Mouse (Mus musculus): ENCODE measurements around the gene Bbx.

GRCm38 (mm10) chr16:50381351-50381746 lies 50.8 kb downstream of the Bbx start:
- TF ChIP-seq CTCF (IDR thresholded peaks at IDR 0.05; ENCODE audit: low read depth) (no peak), EP300 (IDR thresholded peaks at IDR 0.05; ENCODE audit: low read depth) (no peak)

Data from liver, embryonic 14.5 days (tissue).